Mouse (Mus musculus): Measurements from ENCODE around the gene Gm28043. TPM values are rescaled to one million over a fixed set of nuclear protein-coding genes. Genes with fewer than 3 reads are reported as not detected.

Gm28043 gene
- polyA plus RNA-seq, 1 experiment from 2014 or later = 4.0 TPM

DNA sequence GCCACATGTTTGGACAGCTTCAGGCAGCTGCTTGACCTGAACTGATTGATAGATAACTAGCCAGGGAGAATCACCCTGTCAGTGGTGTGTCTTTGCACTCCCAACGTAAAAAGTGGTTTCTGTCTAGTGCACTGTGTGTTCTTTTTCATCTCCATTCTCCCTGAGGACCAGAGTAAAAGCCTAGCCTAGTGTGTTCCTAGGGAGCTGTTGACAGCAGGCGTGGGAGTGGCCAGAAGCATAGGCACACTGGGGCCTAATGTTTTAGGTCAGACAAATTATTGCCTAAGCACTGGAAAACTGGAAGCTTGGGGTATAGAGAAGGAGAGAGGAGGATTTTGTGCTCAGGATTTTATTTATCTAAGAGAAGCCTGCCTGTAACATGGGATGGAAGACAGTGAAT lies 68.5 kb downstream of the Gm28043 start:
- WGBS = 91% methylated on average over 2 of the region's 2 CpGs
- no peak for ATAC-seq
- Histone ChIP-seq H3K27ac (no peak overlapping the region), H3K36me3 (ENCODE audit: poor library complexity, severe bottlenecking) (peaks cover 95% of the 10 kb centered on the region), H3K9ac (no peak overlapping the region), H3K4me2 (no peak overlapping the region), H3K4me1 (peaks cover 8% of the 10 kb centered on the region), H3K27me3 (no peaks in the 10 kb centered on the region), H3K9me3 (replicated peaks) (no peaks in the 10 kb centered on the region), H3K4me3 (no peak overlapping the region)

DNA sequence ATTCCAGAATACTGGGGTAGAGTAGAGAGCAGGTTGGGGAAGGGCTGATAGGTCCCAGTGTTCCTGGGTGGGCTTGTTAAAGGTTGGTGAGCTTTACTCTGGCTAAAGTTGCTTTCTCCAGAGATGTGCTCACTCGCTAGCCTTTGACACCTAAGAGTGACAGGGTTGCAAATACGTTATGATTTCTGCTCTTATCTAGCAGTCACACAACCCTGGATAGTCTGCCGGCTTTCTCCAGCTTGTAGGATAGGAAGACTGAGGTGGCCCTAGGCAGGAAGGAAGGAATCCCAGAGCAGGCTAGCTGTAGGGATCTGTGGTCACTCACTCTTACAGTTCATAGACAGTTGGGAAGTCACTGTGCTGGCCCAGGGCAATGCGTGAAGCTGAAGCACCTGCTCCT lies 69.6 kb downstream of the Gm28043 start:
- no peak overlapping the region for H3K9ac ChIP-seq
- no peak overlapping the region for H3K4me3 ChIP-seq
- WGBS = 93% methylated on average over 4 of the region's 4 CpGs
- H3K9me3 ChIP-seq (replicated peaks) = no peaks in the 10 kb centered on the region
- no peaks in the 10 kb centered on the region for H3K27me3 ChIP-seq
- no peak for ATAC-seq
- H3K4me1 ChIP-seq = peaks cover 6% of the 10 kb centered on the region
- H3K27ac ChIP-seq = no peak overlapping the region
- no peak overlapping the region for H3K4me2 ChIP-seq
- peaks cover 92% of the 10 kb centered on the region for H3K36me3 ChIP-seq (ENCODE audit: poor library complexity, severe bottlenecking)

DNA sequence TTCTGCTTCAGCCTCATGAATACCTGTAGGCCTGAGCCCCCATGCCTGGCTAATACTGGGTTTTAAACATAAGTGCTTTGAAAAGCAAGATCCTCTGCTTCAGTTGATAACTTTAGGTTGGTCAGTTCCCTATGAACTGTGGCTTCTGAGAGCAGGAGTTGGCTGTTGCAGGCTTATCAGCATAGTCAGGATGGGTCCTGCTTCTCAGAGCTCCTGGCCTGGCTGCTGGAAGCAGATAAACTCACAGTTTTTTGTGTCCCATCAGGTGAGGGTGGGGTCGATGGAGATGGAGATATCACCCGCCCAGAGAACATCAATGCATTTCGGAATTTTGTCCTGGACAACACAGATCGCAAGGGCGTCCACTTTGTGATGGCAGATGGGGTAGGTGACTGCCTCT lies 72.1 kb downstream of the Gm28043 start:
- Histone ChIP-seq H3K4me3 (no peak overlapping the region), H3K27ac (no peak overlapping the region), H3K4me1 (no peaks in the 10 kb centered on the region), H3K36me3 (ENCODE audit: poor library complexity, severe bottlenecking) (peaks cover 94% of the 10 kb centered on the region), H3K9ac (no peak overlapping the region), H3K9me3 (replicated peaks) (no peaks in the 10 kb centered on the region), H3K27me3 (no peaks in the 10 kb centered on the region), H3K4me2 (no peak overlapping the region)
- WGBS = 95% methylated on average over 5 of the region's 5 CpGs
- ATAC-seq = no peak

DNA sequence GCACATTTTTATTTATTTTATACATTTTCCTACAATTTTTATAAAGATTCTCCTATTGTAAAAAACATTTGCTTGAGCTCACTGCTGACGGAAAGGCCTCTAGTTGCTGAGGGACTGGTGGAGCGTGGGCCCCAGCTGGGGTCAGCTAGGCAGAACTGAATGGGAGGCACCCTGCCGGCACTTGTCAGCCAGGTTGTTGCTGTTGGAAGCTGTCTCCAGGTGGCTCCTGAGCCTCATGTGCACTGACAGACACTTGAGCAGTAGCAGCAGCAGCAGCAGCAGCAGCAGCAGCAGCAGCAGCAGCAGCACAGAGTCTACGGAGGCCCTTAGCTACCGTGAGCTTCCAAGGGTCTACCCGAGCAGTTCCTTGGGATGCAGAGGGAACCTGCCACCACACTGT lies 72.7 kb downstream of the Gm28043 start:
- ATAC-seq = no peak
- H3K27ac ChIP-seq = peak overlapping the region; percentile 8; the same call in 1 of the 2 replicates
- no peaks in the 10 kb centered on the region for H3K4me1 ChIP-seq
- H3K9me3 ChIP-seq (replicated peaks) = no peaks in the 10 kb centered on the region
- H3K9ac ChIP-seq = no peak overlapping the region
- no peaks in the 10 kb centered on the region for H3K27me3 ChIP-seq
- H3K36me3 ChIP-seq (ENCODE audit: poor library complexity, severe bottlenecking) = peaks cover 89% of the 10 kb centered on the region
- 85% methylated on average over 6 of the region's 6 CpGs for WGBS
- no peak overlapping the region for H3K4me2 ChIP-seq
- H3K4me3 ChIP-seq = no peak overlapping the region

DNA sequence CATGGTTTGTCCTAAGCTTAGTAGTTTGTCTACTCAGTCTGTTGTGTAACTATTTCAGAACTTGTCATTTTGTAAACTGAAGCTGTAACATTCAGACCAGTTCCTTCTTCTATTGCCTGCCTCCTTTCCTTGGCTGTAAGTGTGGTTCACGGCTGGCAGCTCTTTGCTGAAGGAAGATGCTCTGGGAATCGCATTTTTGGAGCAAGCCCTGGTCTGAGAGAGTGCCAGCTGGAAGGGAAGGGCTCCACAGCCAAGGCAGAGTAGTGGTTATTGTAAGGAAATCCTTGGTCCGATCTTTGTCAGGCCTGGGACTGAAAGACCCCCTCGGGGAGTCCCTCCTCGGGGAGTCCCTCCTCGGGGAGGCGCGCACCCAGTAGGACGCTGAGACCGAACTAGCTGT lies 73.9 kb downstream of the Gm28043 start:
- Histone ChIP-seq H3K9ac (no peak overlapping the region), H3K4me2 (no peak overlapping the region), H3K27ac (no peak overlapping the region), H3K4me1 (no peaks in the 10 kb centered on the region), H3K36me3 (ENCODE audit: poor library complexity, severe bottlenecking) (peaks cover 84% of the 10 kb centered on the region), H3K27me3 (no peaks in the 10 kb centered on the region), H3K9me3 (replicated peaks) (no peaks in the 10 kb centered on the region), H3K4me3 (no peak overlapping the region)
- WGBS = 94% methylated on average over 10 of the region's 10 CpGs
- no peak for ATAC-seq

DNA sequence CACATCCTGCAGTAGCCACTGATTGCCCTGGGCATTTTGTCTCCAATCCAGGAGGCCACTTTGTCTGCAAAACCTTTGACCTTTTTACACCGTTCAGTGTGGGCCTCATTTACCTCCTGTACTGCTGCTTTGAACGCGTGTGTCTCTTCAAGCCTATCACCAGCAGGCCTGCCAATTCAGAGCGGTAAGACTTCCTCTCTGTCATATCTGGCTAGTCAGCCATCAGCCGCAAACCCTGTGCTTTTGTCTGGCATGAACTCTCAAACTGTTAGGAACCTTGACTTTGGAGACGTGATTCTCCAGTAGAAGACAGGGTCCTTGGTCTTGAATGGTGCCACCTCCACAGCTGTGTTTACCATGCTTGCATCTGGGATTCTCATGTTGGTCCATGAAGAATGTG lies 75.6 kb downstream of the Gm28043 start:
- no peak for ATAC-seq
- WGBS = 86% methylated on average over 6 of the region's 6 CpGs
- Histone ChIP-seq H3K36me3 (ENCODE audit: poor library complexity, severe bottlenecking) (peaks cover 84% of the 10 kb centered on the region), H3K27ac (no peak overlapping the region), H3K9ac (no peak overlapping the region), H3K4me2 (no peak overlapping the region), H3K27me3 (no peaks in the 10 kb centered on the region), H3K4me1 (no peaks in the 10 kb centered on the region), H3K4me3 (no peak overlapping the region), H3K9me3 (replicated peaks) (no peaks in the 10 kb centered on the region)

DNA sequence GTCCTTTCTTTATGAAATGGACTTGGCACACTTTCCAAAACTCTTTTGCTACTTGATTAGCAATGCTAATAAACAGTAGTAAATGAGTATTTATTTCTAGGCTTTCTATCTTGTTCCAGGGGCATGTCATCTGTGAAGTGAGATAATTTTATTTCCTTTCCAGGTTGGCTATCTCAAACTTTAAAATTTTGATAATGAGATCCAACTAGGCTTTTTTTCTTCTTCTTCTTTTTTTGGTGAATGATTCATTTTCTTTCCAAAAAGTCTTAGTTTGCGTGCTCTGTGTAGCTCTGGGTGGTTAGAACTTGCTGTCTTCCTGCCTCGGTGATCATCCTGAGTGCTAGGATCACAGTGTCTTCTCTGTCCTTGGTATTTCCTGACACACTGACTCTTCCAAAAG lies 78.2 kb downstream of the Gm28043 start:
- Histone ChIP-seq H3K4me2 (no peak overlapping the region), H3K4me3 (no peak overlapping the region), H3K9ac (no peak overlapping the region), H3K36me3 (ENCODE audit: poor library complexity, severe bottlenecking) (peaks cover 82% of the 10 kb centered on the region), H3K27me3 (no peaks in the 10 kb centered on the region), H3K9me3 (replicated peaks) (no peaks in the 10 kb centered on the region), H3K27ac (no peak overlapping the region), H3K4me1 (no peaks in the 10 kb centered on the region)
- 94% methylated on average over 2 of the region's 2 CpGs for WGBS
- ATAC-seq = no peak

DNA sequence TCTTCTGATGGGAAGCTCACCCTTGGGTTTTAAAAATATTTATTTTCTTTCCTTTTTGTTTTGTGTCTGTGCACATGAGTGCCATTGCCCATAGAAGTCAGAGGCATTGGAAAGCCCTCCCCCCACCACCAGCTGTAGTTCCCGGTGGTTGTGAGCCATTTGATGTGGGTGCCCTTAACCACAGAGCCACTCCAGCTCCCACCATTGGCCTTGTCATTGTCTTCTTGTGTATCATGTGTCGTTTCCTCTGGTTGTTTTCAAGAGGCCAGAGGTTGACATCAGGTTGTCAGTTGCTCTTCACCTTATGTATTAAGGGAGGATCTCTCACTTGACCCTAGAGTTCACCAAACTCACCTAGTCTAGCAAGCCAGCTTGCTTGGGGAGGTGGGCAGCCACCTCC lies 78.9 kb downstream of the Gm28043 start:
- H3K9ac ChIP-seq = no peak overlapping the region
- H3K4me1 ChIP-seq = no peaks in the 10 kb centered on the region
- H3K27me3 ChIP-seq = no peaks in the 10 kb centered on the region
- H3K36me3 ChIP-seq (ENCODE audit: poor library complexity, severe bottlenecking) = peaks cover 83% of the 10 kb centered on the region
- ATAC-seq = no peak
- no peaks in the 10 kb centered on the region for H3K9me3 ChIP-seq (replicated peaks)
- H3K4me3 ChIP-seq = no peak overlapping the region
- H3K27ac ChIP-seq = no peak overlapping the region
- no peak overlapping the region for H3K4me2 ChIP-seq
- 98% methylated on average over 2 of the region's 2 CpGs for WGBS

DNA sequence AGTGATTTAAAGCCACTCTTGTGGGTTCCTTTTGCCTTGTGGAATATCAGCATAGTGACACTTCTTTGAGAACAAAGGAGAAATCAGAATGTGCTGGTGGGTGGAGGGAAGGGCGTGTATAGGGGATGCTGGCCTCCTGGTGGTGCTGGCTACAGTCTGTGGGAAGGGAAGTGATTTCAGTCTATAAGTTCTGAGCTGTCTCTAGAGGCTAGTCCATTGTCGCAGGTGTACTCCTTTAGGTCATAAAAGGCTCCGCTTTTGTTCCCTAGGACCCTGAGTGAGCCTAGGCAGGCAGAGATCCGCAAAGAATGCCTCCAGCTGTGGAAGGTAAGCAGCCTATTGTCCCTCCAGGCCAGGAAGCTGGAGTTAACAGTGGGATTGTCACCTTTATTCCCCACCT lies 79.8 kb downstream of the Gm28043 start:
- Histone ChIP-seq H3K36me3 (ENCODE audit: poor library complexity, severe bottlenecking) (peaks cover 87% of the 10 kb centered on the region), H3K9ac (no peak overlapping the region), H3K27ac (no peak overlapping the region), H3K9me3 (replicated peaks) (no peaks in the 10 kb centered on the region), H3K4me2 (no peak overlapping the region), H3K4me1 (no peaks in the 10 kb centered on the region), H3K4me3 (no peak overlapping the region), H3K27me3 (no peaks in the 10 kb centered on the region)
- ATAC-seq = no peak
- 78% methylated on average over 4 of the region's 4 CpGs for WGBS

DNA sequence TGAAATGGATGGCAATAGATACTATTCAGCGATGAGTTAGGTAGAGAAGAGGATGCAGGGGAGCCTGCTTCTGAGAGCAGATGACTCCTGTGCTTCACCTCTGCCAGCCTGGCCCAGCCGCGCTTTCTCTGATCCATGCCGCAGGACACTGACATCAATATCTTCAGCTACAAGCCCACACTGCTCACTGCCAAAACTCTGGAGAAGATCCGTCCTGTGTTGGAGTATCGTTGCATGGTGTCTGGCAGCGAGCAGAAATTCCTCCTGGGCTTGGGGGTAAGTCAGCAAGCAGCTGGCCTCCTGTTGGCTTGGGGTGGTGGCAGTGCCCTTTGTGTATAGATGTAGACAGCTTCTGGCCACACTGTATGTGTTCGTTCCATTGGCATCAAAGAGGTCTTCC lies 82.3 kb downstream of the Gm28043 start:
- Histone ChIP-seq H3K36me3 (ENCODE audit: poor library complexity, severe bottlenecking) (peaks cover 88% of the 10 kb centered on the region), H3K9me3 (replicated peaks) (no peaks in the 10 kb centered on the region)
- 97% methylated on average over 8 of the region's 8 CpGs for WGBS

DNA sequence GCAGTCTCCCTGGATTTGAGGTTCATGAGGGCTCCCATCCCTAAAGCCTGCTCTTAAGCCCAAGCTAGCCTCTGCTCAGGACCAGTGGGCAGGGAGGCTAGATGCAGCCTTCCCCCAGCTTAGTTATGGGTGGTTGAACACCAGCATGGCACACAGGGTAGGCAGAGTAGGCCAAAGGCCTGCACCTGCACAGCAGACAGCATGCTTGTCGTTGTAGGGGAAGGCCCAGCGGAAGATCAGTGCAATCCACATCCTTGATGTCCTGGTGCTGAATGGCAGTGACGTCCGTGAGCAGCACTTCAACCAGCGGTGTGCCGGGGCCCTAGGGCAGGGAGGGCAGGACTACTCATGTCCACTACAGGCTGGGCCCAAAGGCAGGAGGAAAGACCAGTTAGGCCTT lies 83.7 kb downstream of the Gm28043 start:
- peaks cover 98% of the 10 kb centered on the region for H3K36me3 ChIP-seq (ENCODE audit: poor library complexity, severe bottlenecking)
- no peaks in the 10 kb centered on the region for H3K27me3 ChIP-seq
- H3K27ac ChIP-seq = no peak overlapping the region
- no peak for ATAC-seq
- no peaks in the 10 kb centered on the region for H3K9me3 ChIP-seq (replicated peaks)
- H3K4me2 ChIP-seq = no peak overlapping the region
- H3K9ac ChIP-seq = no peak overlapping the region
- H3K4me1 ChIP-seq = peaks cover 15% of the 10 kb centered on the region
- 86% methylated on average over 6 of the region's 6 CpGs for WGBS
- H3K4me3 ChIP-seq = no peak overlapping the region

More for the DNA sequence above, 82.3 kb downstream of the Gm28043 start:
- H3K9ac ChIP-seq = no peak overlapping the region
- no peaks in the 10 kb centered on the region for H3K27me3 ChIP-seq
- H3K27ac ChIP-seq = no peak overlapping the region
- no peak overlapping the region for H3K4me2 ChIP-seq
- no peak for ATAC-seq
- H3K4me3 ChIP-seq = no peak overlapping the region
- H3K4me1 ChIP-seq = peaks cover under 1% of the 10 kb centered on the region; the same call in 1 of the 2 replicates

DNA sequence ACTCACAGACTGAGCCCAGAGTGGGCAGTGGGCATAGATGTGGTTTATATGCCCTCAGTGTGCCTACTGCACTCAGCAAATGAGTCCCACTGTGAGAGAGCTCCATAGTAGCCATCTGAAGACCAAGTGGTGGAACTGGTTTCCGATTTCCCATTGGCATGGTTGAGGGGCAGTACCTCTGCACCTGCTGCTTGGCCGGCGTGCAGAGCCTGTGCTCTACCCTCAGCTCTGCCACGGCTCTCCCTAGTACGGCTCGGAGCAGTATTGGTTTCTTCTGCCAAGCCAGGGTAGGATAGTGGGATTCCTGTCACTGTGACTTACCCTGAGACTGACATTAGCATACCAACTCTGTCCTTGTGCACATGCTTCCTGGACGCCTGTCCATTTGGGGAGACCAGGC lies 85.9 kb downstream of the Gm28043 start:
- Histone ChIP-seq H3K4me2 (no peak overlapping the region), H3K9ac (no peak overlapping the region), H3K27me3 (no peaks in the 10 kb centered on the region), H3K4me3 (no peak overlapping the region), H3K4me1 (peaks cover 32% of the 10 kb centered on the region), H3K9me3 (replicated peaks) (no peaks in the 10 kb centered on the region), H3K36me3 (ENCODE audit: poor library complexity, severe bottlenecking) (peaks cover 85% of the 10 kb centered on the region), H3K27ac (no peak overlapping the region)
- WGBS = 94% methylated on average over 7 of the region's 7 CpGs
- ATAC-seq = no peak

DNA sequence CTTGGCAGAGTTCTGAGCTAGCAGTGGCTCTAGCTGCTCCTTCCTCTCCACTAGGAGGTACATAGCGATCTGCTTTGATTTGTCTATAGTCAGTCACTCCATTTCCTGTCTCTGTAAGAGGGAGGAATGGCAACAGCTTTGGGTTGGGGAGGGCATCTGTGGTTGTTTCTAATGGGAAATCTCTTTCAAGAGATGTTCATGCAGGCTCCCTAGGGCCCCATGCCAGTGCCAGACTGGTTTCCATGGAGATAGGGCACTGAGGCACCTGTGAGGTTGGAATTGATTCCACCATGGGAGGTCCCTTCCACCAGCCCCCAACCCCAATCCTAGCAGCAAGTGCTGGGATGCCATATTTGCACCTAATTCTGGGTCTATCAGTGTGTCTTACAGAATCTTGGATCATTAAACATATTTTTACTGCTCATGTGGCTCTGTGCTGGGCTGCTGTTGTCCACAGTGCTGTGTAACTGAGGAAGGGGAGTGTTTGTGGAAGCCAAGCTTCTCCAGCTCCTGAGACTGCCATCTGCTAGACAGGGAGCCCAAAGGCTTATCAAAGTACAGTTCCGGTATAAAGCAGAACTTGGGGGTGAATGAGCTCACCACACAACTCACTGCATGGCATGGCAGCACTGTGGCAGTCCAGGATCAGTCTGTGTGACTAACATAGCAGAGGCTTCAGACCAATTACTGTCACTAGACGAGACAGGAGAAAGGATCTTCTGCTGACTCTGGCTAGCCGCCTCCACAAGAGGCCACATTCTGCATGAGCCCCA lies 88.4 kb downstream of the Gm28043 start:
- H3K27ac ChIP-seq = peak overlapping the region; percentile 72
- peaks cover 58% of the 10 kb centered on the region for H3K4me1 ChIP-seq
- no peaks in the 10 kb centered on the region for H3K9me3 ChIP-seq (replicated peaks)
- ATAC-seq = peak; percentile 68; the same call in 1 of the 2 replicates
- no peaks in the 10 kb centered on the region for H3K27me3 ChIP-seq
- H3K4me3 ChIP-seq = no peak overlapping the region
- WGBS = 71% methylated on average over 4 of the region's 4 CpGs
- peaks cover 62% of the 10 kb centered on the region for H3K36me3 ChIP-seq (ENCODE audit: poor library complexity, severe bottlenecking)
- H3K9ac ChIP-seq = no peak overlapping the region
- H3K4me2 ChIP-seq = no peak overlapping the region

Data from forebrain, embryonic 13.5 days (tissue).